In genomic region chrX:164221989-164222388, GRCm38 (mm10) we compare ENCODE assay signal across 9 mouse cellular contexts. TPM values are rescaled to one million over a fixed set of nuclear protein-coding genes. Genes with fewer than 3 reads are reported as not detected.
DNase-seq lines count a peak whose midpoint lies in the region; ATAC-seq and TF ChIP-seq lines count a peak whose summit lies in the region.
"Had no signal": no experiment of that assay in that cellular context is flagged by ENCODE, and none has a peak within 500 bp of the region (broad histone marks: within the 10 kb centered on the region; RNA-seq: fewer than 3 reads in every experiment).

No protein-coding gene starts in this region.

- no peak for DNase-seq in G1E (ENCODE audit: low spot score)
- DNase-seq in left cerebral cortex, postnatal 14 days (ENCODE audit: low spot score in 2 of 2), result no peak
- no peak for DNase-seq in right cerebral cortex, postnatal 14 days

- no peak overlapping the region for H3K9ac ChIP-seq in intestine, postnatal 0 days (ENCODE audit: low read depth, low read length)
- H3K9ac ChIP-seq in intestine, embryonic 15.5 days, result no peak overlapping the region
- H3K9ac ChIP-seq in midbrain, embryonic 15.5 days, result no peak overlapping the region
- H3K9ac ChIP-seq: limb, embryonic 12.5 days had no signal

- TF ChIP-seq POLR2A in small intestine, adult 2 months (IDR thresholded peaks at IDR 0.05; ENCODE audit: low read depth, low read length), result no peak

- H3K4me1 ChIP-seq in intestine, postnatal 0 days (replicated peaks; ENCODE audit: control insufficient read depth, insufficient read depth, low read length), result no peaks in the 10 kb centered on the region
- H3K4me1 ChIP-seq in intestine, embryonic 15.5 days (replicated peaks), result no peaks in the 10 kb centered on the region
- H3K4me1 ChIP-seq in G1E (ENCODE audit: insufficient read depth, low read depth, low read length), result no peaks in the 10 kb centered on the region
- H3K4me1 ChIP-seq in small intestine, adult 2 months (ENCODE audit: control insufficient read depth, insufficient read depth, insufficient read length, low read length), result no peaks in the 10 kb centered on the region
- H3K4me1 ChIP-seq in midbrain, embryonic 15.5 days, result no peaks in the 10 kb centered on the region
- H3K4me1 ChIP-seq: limb, embryonic 12.5 days had no signal

- peak; percentile 53 for TF ChIP-seq CTCF in intestine, postnatal 0 days (IDR thresholded peaks at IDR 0.05; ENCODE audit: low read depth)
- peak; percentile 37 for TF ChIP-seq CTCF in G1E (IDR thresholded peaks at IDR 0.05; ENCODE audit: low read depth, low read length)
- peak; percentile 33; the same call in 1 of the 2 replicates for TF ChIP-seq CTCF in small intestine, adult 2 months (IDR thresholded peaks at IDR 0.05; ENCODE audit: extremely low read depth, insufficient read length, insufficient replicate concordance, low read depth, low read length)

- H3K27ac ChIP-seq in intestine, postnatal 0 days (ENCODE audit: low read depth, low read length), result no peak overlapping the region
- H3K27ac ChIP-seq in intestine, embryonic 15.5 days, result no peak overlapping the region
- no peak overlapping the region for H3K27ac ChIP-seq in small intestine, adult 2 months (ENCODE audit: insufficient read depth, low read depth, low read length)
- H3K27ac ChIP-seq in midbrain, embryonic 15.5 days, result no peak overlapping the region
- H3K27ac ChIP-seq: limb, embryonic 12.5 days had no signal

- H3K4me3 ChIP-seq in intestine, postnatal 0 days (ENCODE audit: low read depth, low read length), result no peak overlapping the region
- H3K4me3 ChIP-seq in intestine, embryonic 15.5 days (replicated peaks), result no peak overlapping the region
- H3K4me3 ChIP-seq in G1E (ENCODE audit: low read depth, low read length), result no peak overlapping the region
- H3K4me3 ChIP-seq in small intestine, adult 2 months (ENCODE audit: low read depth, low read length), result no peak overlapping the region
- H3K4me3 ChIP-seq in midbrain, embryonic 15.5 days, result no peak overlapping the region
- H3K4me3 ChIP-seq: limb, embryonic 12.5 days had no signal

- H3K4me2 ChIP-seq in intestine, postnatal 0 days (replicated peaks; ENCODE audit: low read depth), result no peak overlapping the region
- H3K4me2 ChIP-seq in intestine, embryonic 15.5 days (replicated peaks), result no peak overlapping the region
- H3K4me2 ChIP-seq in midbrain, embryonic 15.5 days, result no peak overlapping the region
- H3K4me2 ChIP-seq: limb, embryonic 12.5 days had no signal

- H3K36me3 ChIP-seq in intestine, postnatal 0 days (ENCODE audit: control insufficient read depth, insufficient read depth), result no peaks in the 10 kb centered on the region
- no peaks in the 10 kb centered on the region for H3K36me3 ChIP-seq in intestine, embryonic 15.5 days
- no peaks in the 10 kb centered on the region for H3K36me3 ChIP-seq in G1E (replicated peaks)
- H3K36me3 ChIP-seq in small intestine, adult 2 months (ENCODE audit: control insufficient read depth, insufficient read depth, low read length), result no peaks in the 10 kb centered on the region
- no peaks in the 10 kb centered on the region for H3K36me3 ChIP-seq in midbrain, embryonic 15.5 days (replicated peaks)
- H3K36me3 ChIP-seq: limb, embryonic 12.5 days had no signal

- no peak for ATAC-seq in intestine, postnatal 0 days
- ATAC-seq in intestine, embryonic 15.5 days, result no peak
- ATAC-seq in G1E (ENCODE audit: extremely low read depth, insufficient number of reproducible peaks, low FRiP score, poor library complexity, severe bottlenecking), result peak; percentile 60
- ATAC-seq in granulocyte monocyte progenitor cell, adult 5-6 weeks (replicated peaks; ENCODE audit: poor library complexity, severe bottlenecking), result peak; percentile 85
- no peak for ATAC-seq in midbrain, embryonic 15.5 days (replicated peaks)

- intact Hi-C loops in left cerebral cortex, postnatal 14 days (cut with DNase I), result no loop called here

- no peaks in the 10 kb centered on the region for H3K27me3 ChIP-seq in intestine, postnatal 0 days (replicated peaks; ENCODE audit: control insufficient read depth, insufficient read depth, low read length)
- no peaks in the 10 kb centered on the region for H3K27me3 ChIP-seq in intestine, embryonic 15.5 days (replicated peaks)
- no peaks in the 10 kb centered on the region for H3K27me3 ChIP-seq in G1E (ENCODE audit: insufficient read depth, low read length)
- no peaks in the 10 kb centered on the region for H3K27me3 ChIP-seq in small intestine, adult 2 months (ENCODE audit: control insufficient read depth, insufficient read depth, low read length)
- no peaks in the 10 kb centered on the region; the same call in 1 of the 2 replicates for H3K27me3 ChIP-seq in midbrain, embryonic 15.5 days (replicated peaks)

- WGBS in intestine, postnatal 0 days, result 65% methylated on average over 2 of the region's 2 CpGs
- 71% methylated on average over 2 of the region's 2 CpGs for WGBS in intestine, embryonic 15.5 days
- 78% methylated on average over 2 of the region's 2 CpGs for WGBS in small intestine, adult 2 months
- WGBS in midbrain, embryonic 15.5 days, result 64% methylated on average over 2 of the region's 2 CpGs

- no peaks in the 10 kb centered on the region for H3K9me3 ChIP-seq in intestine, postnatal 0 days (ENCODE audit: control insufficient read depth)
- H3K9me3 ChIP-seq in intestine, embryonic 15.5 days, result no peaks in the 10 kb centered on the region
- H3K9me3 ChIP-seq in G1E (replicated peaks), result no peaks in the 10 kb centered on the region
- no peaks in the 10 kb centered on the region for H3K9me3 ChIP-seq in midbrain, embryonic 15.5 days
- H3K9me3 ChIP-seq: limb, embryonic 12.5 days had no signal

RNA-seq across cellular contexts. Expression of gene Bmx, which starts 36.0 kb away (rescaled TPM):
- polyA plus RNA-seq in intestine, postnatal 0 days (2015; fragmentation: Nextera tagmentation; extraction: Ambion mirVana), result 0.67 and 0.76 TPM in 2 replicates
- 0.65 and 0.80 TPM in 2 replicates for polyA plus RNA-seq in intestine, embryonic 15.5 days (2015; fragmentation: Nextera tagmentation; extraction: Ambion mirVana)
- total RNA-seq in G1E (2014; fragmentation: Nextera tagmentation) (not detected in 2 replicates), G1E (2017) (0.05 TPM in 1 of 2 replicates, not detected in the other)
- not detected in 2 replicates for polyA plus RNA-seq in G1E (2012)
- total RNA-seq in granulocyte monocyte progenitor cell, adult 5-6 weeks (2014; fragmentation: Nextera tagmentation), result 4.7 and 5.5 TPM in 2 replicates
- 5.0 and 10.1 TPM in 2 replicates for total RNA-seq in granulocyte monocyte progenitor cell, adult 5-6 weeks (2017)
- polyA plus RNA-seq in small intestine, adult 2 months (2012; rRNA removed), result 0.10 and 0.30 TPM in 2 replicates
- total RNA-seq in left cerebral cortex, postnatal 14 days (2021), result 1 to 10 TPM in 1 of 2 experiments, under 1 TPM in 1; 0.93 to 1.0 TPM
- polyA plus RNA-seq in midbrain, embryonic 15.5 days (2015; fragmentation: Nextera tagmentation; extraction: Ambion mirVana), result 0.32 and 0.44 TPM in 2 replicates

RNA-seq across cellular contexts. Expression of gene Pir, which starts 47.2 kb away (rescaled TPM):
- polyA plus RNA-seq in intestine, postnatal 0 days (2015; fragmentation: Nextera tagmentation; extraction: Ambion mirVana), result 5.7 and 6.1 TPM in 2 replicates
- 4.8 and 5.4 TPM in 2 replicates for polyA plus RNA-seq in intestine, embryonic 15.5 days (2015; fragmentation: Nextera tagmentation; extraction: Ambion mirVana)
- not detected in 2 replicates for total RNA-seq in G1E (2014; fragmentation: Nextera tagmentation)
- total RNA-seq in G1E (2017), result 0.22 TPM in 1 of 2 replicates, not detected in the other
- polyA plus RNA-seq in G1E (2012), result not detected in 2 replicates
- 3.6 TPM in 1 of 2 replicates, not detected in the other for total RNA-seq in granulocyte monocyte progenitor cell, adult 5-6 weeks (2014; fragmentation: Nextera tagmentation)
- 2.5 TPM in 1 of 2 replicates, not detected in the other for total RNA-seq in granulocyte monocyte progenitor cell, adult 5-6 weeks (2017)
- 0.53 and 0.99 TPM in 2 replicates for polyA plus RNA-seq in small intestine, adult 2 months (2012; rRNA removed)
- 1 to 10 TPM; 3.7 to 3.9 TPM for total RNA-seq in left cerebral cortex, postnatal 14 days (2021)
- 2.9 and 3.1 TPM in 2 replicates for polyA plus RNA-seq in midbrain, embryonic 15.5 days (2015; fragmentation: Nextera tagmentation; extraction: Ambion mirVana)

Comparison
In these comparisons a context has a peak if more than half of its experiments do, and no peak if none do; other contexts are left out.
1. ATAC-seq: peak in G1E (single experiment) and granulocyte monocyte progenitor cell, adult 5-6 weeks (single experiment); none in intestine, postnatal 0 days (single experiment), intestine, embryonic 15.5 days (single experiment) and midbrain, embryonic 15.5 days (single experiment).
2. Peak in every context shown above with its lines, with median percentiles within 50 percentile points of each other: CTCF ChIP-seq.